ENCODE assay signal across 8 mouse cellular contexts in the genomic region with DNA sequence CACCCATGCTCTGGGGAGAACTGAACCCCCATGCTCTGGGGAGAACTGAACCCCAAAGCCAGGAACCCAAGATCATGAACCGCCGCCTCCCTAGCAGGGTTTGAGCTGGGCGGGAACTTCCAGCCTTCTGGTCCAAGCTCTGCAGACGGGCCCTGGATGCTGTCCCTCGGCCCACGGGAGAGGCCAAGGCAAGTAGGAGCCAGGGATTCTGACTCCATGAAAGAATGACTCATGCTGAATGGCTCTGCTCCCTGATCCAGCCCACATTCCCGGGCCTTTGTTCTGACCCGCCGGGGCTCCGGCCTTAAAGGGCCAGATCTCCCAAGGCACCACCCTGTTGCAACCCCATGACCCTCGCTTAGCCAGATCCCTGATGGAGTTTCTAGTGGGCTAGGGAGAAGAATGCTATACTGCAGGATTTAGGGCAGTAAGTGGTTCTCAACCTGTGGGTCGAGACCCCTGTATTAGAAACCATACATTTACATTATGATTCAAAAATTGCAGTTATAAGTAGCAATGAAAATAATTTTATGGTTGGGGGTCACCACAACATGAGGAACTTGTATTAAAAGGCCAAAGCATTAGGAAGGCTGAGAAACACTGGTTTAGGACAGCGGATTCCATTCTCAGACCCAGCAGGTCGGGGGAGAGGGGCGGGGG.
DNase-seq lines count a peak whose midpoint lies in the region; ATAC-seq and TF ChIP-seq lines count a peak whose summit lies in the region.

No protein-coding gene starts in this region.

- H3K27me3 ChIP-seq in E14TG2a.4 (ENCODE audit: insufficient read depth, low read length), result no peaks in the 10 kb centered on the region
- peaks cover 18% of the 10 kb centered on the region; the same call in 1 of the 2 replicates for H3K27me3 ChIP-seq in forebrain, embryonic 12.5 days

- DNase-seq in adrenal gland, postnatal 10 days, result peak; percentile 82
- DNase-seq in heart, postnatal 14 days, result peak; percentile 83 to 86
- DNase-seq in layer of hippocampus, adult 9-11 months, result peak; percentile 50
- peak; percentile 79 to 82 for DNase-seq in lung, postnatal 4 days
- DNase-seq in urinary bladder, adult 2 months (ENCODE audit: low spot score), result peak; percentile 52
- no peak for DNase-seq in spleen, postnatal 14 days (ENCODE audit: low spot score in 2 of 2)

- 0 out of 2 replicates have a peak overlapping the region, but pooled peaks have one; percentile 0 for H3K9ac ChIP-seq in forebrain, embryonic 12.5 days

- peaks cover 86% of the 10 kb centered on the region for H3K4me1 ChIP-seq in E14TG2a.4 (replicated peaks; ENCODE audit: low read depth, low read length)
- H3K4me1 ChIP-seq in forebrain, embryonic 12.5 days, result peaks cover 34% of the 10 kb centered on the region

- H3K27ac ChIP-seq in forebrain, embryonic 12.5 days, result no peak overlapping the region

- H3K4me3 ChIP-seq in E14TG2a.4 (replicated peaks; ENCODE audit: low read length), result peak overlapping the region; percentile 74
- no peak overlapping the region for H3K4me3 ChIP-seq in forebrain, embryonic 12.5 days (replicated peaks)

- TF ChIP-seq CTCF in E14TG2a.4 (conservative IDR thresholded peaks at IDR 0.05; ENCODE audit: low read length), result no peak

- H3K36me3 ChIP-seq in E14TG2a.4 (ENCODE audit: insufficient read depth, low read length), result no peaks in the 10 kb centered on the region
- H3K36me3 ChIP-seq in forebrain, embryonic 12.5 days (replicated peaks), result no peaks in the 10 kb centered on the region

- intact Hi-C loops in heart, postnatal 14 days (cut with DNase I), result loop anchor here (2.0 kb wide), 1 partner anchor 84 kb away; no protein-coding TSS in a partner anchor

- 11% methylated on average over 15 of the region's 15 CpGs for WGBS in forebrain, embryonic 12.5 days

- no peak for ATAC-seq in forebrain, embryonic 12.5 days (ENCODE audit: low FRiP score)

- no peaks in the 10 kb centered on the region for H3K9me3 ChIP-seq in E14TG2a.4 (ENCODE audit: low read length)
- H3K9me3 ChIP-seq in forebrain, embryonic 12.5 days, result no peaks in the 10 kb centered on the region

- H3K4me2 ChIP-seq in forebrain, embryonic 12.5 days, result peak overlapping the region; percentile 4; the same call in 1 of the 2 replicates

Comparison
In these comparisons a context has a peak if more than half of its experiments do, and no peak if none do; other contexts are left out.
1. DNase-seq: peak in adrenal gland, postnatal 10 days (single experiment), heart, postnatal 14 days (2 of 2), layer of hippocampus, adult 9-11 months (single experiment), lung, postnatal 4 days (2 of 2) and urinary bladder, adult 2 months (single experiment); none in spleen, postnatal 14 days (0 of 2).